Mouse (Mus musculus) hindbrain, embryonic 12.5 days (tissue): ENCODE data around the gene Fntb. TPM values are rescaled to one million over a fixed set of nuclear protein-coding genes. Genes with fewer than 3 reads are reported as not detected.

Experiments used
- ATAC-seq: fragments of 200-750 bp; cut with Nextera tagmentation; 2 replicates; pipeline ENCODE4 v1.8.0; 2017; ENCODE audit warnings: moderate TSS enrichment; ENCODE audit not compliant: low FRiP score
- H3K27ac ChIP-seq: fragments of 300-500 bp; sonication (generic); 2 replicates; pipeline ENCODE4 v1.5.1; 2016; ENCODE audit warnings: mild to moderate bottlenecking
- H3K27me3 ChIP-seq: fragments of 300-500 bp; sonication (generic); 2 replicates; pipeline ENCODE4 v1.6.1; 2016; ENCODE audit warnings: mild to moderate bottlenecking
- H3K36me3 ChIP-seq: fragments of 300-500 bp; sonication (generic); 2 replicates; pipeline ENCODE4 v1.6.1; 2016; ENCODE audit warnings: mild to moderate bottlenecking
- H3K4me1 ChIP-seq: fragments of 300-500 bp; sonication (generic); 2 replicates; pipeline ENCODE4 v1.6.1; 2016
- H3K4me2 ChIP-seq: fragments of 300-500 bp; sonication (generic); replicated peaks from 2 replicates; pipeline ENCODE4 v1.6.1; 2016; ENCODE audit warnings: mild to moderate bottlenecking
- H3K4me3 ChIP-seq: fragments of 300-500 bp; sonication (generic); 2 replicates; pipeline ENCODE4 v1.5.1; 2016; ENCODE audit warnings: mild to moderate bottlenecking
- H3K9ac ChIP-seq: fragments of 300-500 bp; sonication (generic); 2 replicates; pipeline ENCODE4 v1.6.1; 2016; ENCODE audit warnings: mild to moderate bottlenecking, moderate library complexity
- H3K9me3 ChIP-seq: fragments of 300-500 bp; sonication (generic); replicated peaks from 2 replicates; pipeline ENCODE4 v1.6.1; 2016; ENCODE audit warnings: mild to moderate bottlenecking
- WGBS: fragments of 180-500 bp; shearing (Covaris S2); methylation state at CpG from one replicate; pipeline ENCODE4 v1.1.7; 2016; 5-methylcytosine and 5-hydroxymethylcytosine counted together
- polyA plus RNA-seq: library from polyadenylated mRNA; unstranded; fragments of >200 nt; fragmentation: Nextera tagmentation; extraction: Ambion mirVana; gene quantifications from 2 replicates; pipeline ENCODE4 v1.2.1, GENCODE M21; 2016

Fntb gene
- polyA plus RNA-seq, 1 experiment from 2014 or later, result 37.0 TPM

DNA sequence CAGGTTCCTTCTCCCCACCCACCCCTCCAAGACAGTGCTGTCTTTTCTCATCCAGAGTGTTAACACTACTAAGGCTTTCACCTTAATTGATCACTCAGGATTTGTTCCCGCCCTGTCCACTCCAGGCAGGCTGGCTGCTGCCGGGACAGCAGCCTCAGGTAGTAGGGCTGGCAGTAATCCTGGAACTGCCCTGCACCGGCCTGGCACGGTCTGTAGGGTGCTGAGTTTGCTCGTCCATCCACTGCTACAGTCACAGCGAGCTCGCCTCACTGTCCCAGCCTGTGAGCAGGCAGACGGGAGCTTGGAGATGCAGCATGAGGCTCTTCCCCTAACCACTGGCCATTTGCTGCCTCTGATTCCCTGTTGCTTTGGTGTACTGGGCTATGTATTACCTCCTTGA is 155.6 kb downstream of the Fntb start:
- no peak overlapping the region for H3K27ac ChIP-seq
- no peak overlapping the region for H3K9ac ChIP-seq
- WGBS, result 80% methylated on average over 8 of the region's 8 CpGs
- no peak overlapping the region for H3K4me3 ChIP-seq
- no peaks in the 10 kb centered on the region for H3K4me1 ChIP-seq
- no peaks in the 10 kb centered on the region for H3K27me3 ChIP-seq
- H3K36me3 ChIP-seq, result peaks cover 29% of the 10 kb centered on the region
- no peaks in the 10 kb centered on the region for H3K9me3 ChIP-seq
- ATAC-seq, result no peak
- no peak overlapping the region for H3K4me2 ChIP-seq

DNA sequence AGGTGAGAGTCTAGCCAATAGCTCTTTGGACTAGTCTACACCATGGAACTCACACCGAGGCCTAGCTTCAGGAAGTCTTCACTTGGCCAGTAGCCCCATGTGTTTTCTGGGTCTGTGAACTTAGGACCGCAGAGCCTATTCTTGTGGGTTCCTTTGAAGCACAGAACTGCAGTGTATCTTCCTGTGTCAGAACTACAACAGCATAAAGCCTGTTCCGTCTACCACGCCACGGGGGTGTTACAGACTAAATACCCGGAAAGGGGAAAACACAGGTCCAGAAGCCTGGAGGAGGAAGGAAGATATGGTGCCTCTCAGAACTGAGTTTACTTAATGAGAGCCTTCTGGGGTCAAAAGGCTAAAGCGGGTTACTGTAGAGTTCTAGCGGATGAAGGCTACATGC is 157.7 kb downstream of the Fntb start:
- Histone ChIP-seq H3K36me3 (peaks cover 21% of the 10 kb centered on the region), H3K9me3 (no peaks in the 10 kb centered on the region), H3K4me3 (no peak overlapping the region), H3K4me1 (no peaks in the 10 kb centered on the region), H3K4me2 (no peak overlapping the region), H3K9ac (no peak overlapping the region), H3K27ac (no peak overlapping the region), H3K27me3 (no peaks in the 10 kb centered on the region)
- no peak for ATAC-seq
- 96% methylated on average over 8 of the region's 8 CpGs for WGBS

DNA sequence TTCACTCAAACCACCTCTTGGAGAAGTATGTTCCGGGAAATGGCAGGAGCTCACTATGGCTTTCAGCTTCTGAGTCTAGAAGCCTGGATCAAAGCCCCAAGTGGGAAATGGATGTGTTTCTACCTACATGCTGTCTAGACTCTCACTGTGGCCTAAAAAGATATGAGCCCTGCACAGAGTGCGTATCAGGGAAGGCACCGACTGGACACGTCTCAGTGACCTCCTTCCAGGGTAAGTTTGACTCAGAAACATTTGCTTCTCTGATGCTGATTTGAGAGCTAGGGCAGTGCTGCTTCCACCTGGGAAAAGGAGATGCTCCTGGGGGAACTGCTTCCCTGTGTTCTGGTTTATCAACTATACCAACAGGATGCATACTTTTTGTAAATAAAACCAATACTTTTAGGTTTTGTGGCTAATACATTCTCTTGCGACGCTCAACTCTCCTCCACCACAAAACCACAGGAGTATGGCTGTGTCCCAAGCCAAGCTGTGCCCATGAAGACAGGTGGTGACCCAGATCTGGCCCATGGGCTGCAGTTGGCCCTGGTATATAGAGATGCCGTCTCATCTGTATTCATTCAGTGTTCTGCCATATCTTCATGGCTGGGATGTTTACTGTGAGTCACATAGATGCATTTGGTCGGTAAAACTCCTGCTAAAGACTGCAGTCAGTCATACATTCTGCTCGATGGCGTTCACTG is 159.7 kb downstream of the Fntb start:
- H3K4me1 ChIP-seq, result no peaks in the 10 kb centered on the region
- peaks cover 17% of the 10 kb centered on the region for H3K36me3 ChIP-seq
- no peak overlapping the region for H3K4me3 ChIP-seq
- no peak overlapping the region for H3K4me2 ChIP-seq
- no peaks in the 10 kb centered on the region for H3K9me3 ChIP-seq
- ATAC-seq, result no peak
- WGBS, result 91% methylated on average over 10 of the region's 10 CpGs
- no peaks in the 10 kb centered on the region for H3K27me3 ChIP-seq
- H3K9ac ChIP-seq, result no peak overlapping the region
- H3K27ac ChIP-seq, result no peak overlapping the region

DNA sequence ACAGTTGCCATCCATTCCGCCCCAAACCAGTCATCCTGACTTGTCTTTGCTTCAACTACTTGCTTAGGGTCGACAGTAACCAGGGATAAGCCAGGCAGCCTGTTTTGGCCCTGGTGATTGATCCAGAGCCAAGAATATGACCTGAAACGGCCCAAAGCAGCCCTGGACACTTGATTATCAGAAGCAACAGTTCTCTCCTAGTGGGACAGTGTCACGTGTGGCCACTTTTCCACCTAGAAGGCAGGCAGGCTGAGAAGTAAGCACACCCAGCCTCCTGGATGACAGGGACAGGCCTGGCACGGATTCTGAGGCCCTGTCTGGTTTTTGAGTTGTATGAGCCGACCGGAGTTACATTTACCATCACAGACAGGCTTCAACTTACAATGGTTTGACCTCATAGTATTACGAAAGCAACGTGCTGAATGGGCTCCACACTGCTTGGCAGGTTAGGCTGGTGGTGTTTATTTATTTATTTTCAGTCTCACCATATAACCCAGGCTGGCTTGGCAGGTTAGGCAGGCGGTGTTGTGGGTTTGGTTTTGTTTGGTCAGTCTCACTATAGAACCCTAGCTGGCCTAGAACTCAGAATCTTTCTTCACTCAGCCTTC is 161.1 kb downstream of the Fntb start:
- ATAC-seq, result no peak
- Histone ChIP-seq H3K9ac (no peak overlapping the region), H3K9me3 (no peaks in the 10 kb centered on the region), H3K27me3 (no peaks in the 10 kb centered on the region), H3K4me3 (no peak overlapping the region), H3K4me2 (no peak overlapping the region), H3K36me3 (peaks cover 6% of the 10 kb centered on the region; the same call in 1 of the 2 replicates), H3K27ac (no peak overlapping the region), H3K4me1 (no peaks in the 10 kb centered on the region)
- 82% methylated on average over 10 of the region's 10 CpGs for WGBS

DNA sequence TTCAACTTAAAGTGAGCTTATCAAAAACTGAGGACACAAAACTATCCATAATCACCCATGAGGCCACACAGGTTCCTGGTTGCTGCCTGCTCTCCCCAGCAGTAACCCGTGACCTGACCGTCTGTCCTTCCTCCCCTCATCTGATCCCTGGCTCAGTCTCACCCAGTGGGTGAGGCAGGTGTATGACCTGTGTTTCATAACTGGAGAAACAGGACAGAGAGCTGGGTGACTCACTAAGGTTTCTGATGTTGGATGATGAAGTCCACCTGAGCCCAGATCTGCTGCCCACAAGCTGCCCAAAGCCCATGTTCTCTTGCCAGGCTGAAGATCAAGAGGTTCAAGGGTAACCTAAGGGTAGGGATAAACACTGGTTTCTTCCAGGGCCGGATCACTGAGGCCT is 161.6 kb downstream of the Fntb start:
- Histone ChIP-seq H3K4me2 (no peak overlapping the region), H3K4me3 (no peak overlapping the region), H3K27ac (no peak overlapping the region), H3K27me3 (no peaks in the 10 kb centered on the region), H3K9ac (no peak overlapping the region), H3K9me3 (no peaks in the 10 kb centered on the region), H3K36me3 (peaks cover 4% of the 10 kb centered on the region; the same call in 1 of the 2 replicates), H3K4me1 (no peaks in the 10 kb centered on the region)
- 75% methylated on average over 3 of the region's 3 CpGs for WGBS
- ATAC-seq, result no peak

DNA sequence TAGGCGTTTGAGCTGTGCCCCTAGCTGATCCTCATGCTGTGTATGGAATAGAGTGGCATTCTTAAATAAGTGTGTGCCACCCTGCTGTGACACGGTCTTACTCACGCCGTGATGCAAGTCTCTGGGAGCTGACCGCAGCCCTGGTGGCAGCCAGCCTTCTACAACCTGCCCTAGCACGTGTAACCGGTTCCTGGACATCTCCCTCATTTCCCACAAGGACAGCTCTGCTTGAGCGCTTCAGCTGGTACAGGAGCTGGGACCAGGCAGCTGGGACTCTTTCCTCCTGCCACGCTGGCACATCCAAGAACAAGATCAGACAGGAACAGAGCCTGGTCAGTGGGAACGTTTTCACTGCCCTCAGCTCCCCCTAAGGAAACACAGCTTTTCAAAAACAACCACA is 162.2 kb downstream of the Fntb start:
- H3K27me3 ChIP-seq, result no peaks in the 10 kb centered on the region
- no peak for ATAC-seq
- 57% methylated on average over 10 of the region's 10 CpGs for WGBS

DNA sequence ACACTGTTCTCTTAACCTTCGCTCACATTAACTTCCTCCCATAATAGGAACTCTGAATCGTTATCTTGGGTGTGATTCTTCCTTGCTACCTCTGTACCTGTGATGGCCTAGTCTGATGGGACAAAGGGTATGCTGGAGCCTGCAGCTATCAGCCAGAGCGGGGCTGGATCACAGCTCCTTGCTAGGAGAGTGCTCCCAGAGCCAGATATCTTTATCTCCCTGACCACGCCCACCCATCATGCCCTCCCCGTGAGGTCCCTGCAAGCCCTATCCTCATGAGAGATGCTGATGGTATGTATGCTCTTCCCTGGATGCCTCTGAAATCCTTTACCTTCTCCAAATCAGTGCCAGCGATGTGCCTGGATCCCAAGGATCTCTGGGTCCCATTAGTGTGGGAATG is 164.8 kb downstream of the Fntb start:
- Histone ChIP-seq H3K27ac (no peak overlapping the region), H3K4me2 (no peak overlapping the region), H3K9ac (no peak overlapping the region), H3K36me3 (no peaks in the 10 kb centered on the region), H3K4me3 (no peak overlapping the region), H3K4me1 (no peaks in the 10 kb centered on the region), H3K9me3 (no peaks in the 10 kb centered on the region), H3K27me3 (no peaks in the 10 kb centered on the region)
- no peak for ATAC-seq
- 69% methylated on average over 6 of the region's 6 CpGs for WGBS

More for the DNA sequence above, 162.2 kb downstream of the Fntb start:
- Histone ChIP-seq H3K36me3 (peaks cover 4% of the 10 kb centered on the region; the same call in 1 of the 2 replicates), H3K27ac (no peak overlapping the region), H3K4me3 (no peak overlapping the region), H3K4me1 (no peaks in the 10 kb centered on the region), H3K9me3 (no peaks in the 10 kb centered on the region), H3K4me2 (no peak overlapping the region), H3K9ac (no peak overlapping the region)

DNA sequence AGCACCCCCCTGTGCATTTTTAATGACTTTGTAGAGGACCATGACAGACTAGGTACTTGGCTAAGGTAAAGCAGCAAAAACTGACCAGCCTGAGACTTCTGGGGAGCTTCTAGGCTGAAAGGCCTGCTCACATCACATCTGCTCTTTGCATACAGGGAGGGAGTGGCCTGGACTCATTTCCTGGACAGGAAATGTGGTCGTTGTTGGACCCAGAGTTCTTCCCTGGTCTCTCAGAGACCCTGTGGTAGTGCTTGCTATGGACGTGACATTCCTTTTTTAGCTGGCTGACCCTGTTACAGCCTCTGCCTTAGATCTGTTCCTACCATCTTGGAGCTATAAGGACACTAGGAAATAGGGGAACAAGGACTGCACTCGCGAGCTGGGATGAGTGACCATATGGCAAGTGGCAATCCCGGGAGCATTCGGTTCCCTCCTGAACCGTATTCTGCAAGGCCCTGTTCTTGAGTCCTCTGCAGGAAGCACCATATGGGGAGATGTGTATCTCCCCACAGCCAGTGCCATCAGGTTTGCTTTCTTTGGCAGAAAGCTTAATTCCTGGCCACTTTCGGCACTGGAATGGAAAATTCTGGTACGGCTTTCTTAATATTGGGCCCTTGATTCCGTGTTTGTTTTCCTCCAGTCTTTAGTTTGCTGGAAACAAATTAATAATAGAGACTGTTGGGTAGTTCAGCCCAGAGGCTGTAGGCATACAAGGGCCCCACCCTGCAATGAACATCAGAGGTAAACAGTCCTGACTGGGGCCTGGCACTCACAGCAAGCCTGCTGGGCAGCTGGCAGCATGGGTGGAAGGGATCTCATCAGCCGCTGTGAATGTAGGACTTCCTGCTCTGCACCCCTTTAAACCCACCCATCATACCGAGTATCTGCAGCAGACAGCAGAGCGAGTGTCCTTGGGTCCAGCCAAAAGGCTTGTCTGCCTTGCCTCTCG is 166.6 kb downstream of the Fntb start:
- no peaks in the 10 kb centered on the region for H3K27me3 ChIP-seq
- H3K4me3 ChIP-seq, result no peak overlapping the region
- H3K9me3 ChIP-seq, result no peaks in the 10 kb centered on the region
- no peak overlapping the region for H3K27ac ChIP-seq
- H3K4me2 ChIP-seq, result no peak overlapping the region
- no peaks in the 10 kb centered on the region for H3K4me1 ChIP-seq
- no peak overlapping the region for H3K9ac ChIP-seq
- peaks cover 11% of the 10 kb centered on the region for H3K36me3 ChIP-seq
- ATAC-seq, result no peak
- WGBS, result 84% methylated on average over 14 of the region's 14 CpGs

DNA sequence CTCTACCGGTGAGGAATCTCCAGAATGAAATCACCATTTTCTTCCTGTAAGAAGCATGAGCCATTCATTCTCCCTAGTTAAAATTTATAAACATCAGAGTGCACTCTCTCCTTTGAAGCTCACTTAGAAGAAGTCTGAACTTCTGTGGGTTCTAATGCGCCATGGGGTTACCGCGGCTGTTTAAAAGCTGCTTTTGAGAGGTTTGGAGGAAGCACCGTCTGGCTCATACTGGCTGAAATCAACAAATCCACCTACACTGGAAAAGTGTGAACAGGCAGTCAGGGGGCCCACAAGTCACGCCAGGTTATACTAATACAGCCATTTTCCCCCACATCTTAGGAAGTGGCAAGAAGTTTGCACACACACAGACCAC is 167.3 kb downstream of the Fntb start:
- no peak overlapping the region for H3K4me2 ChIP-seq
- H3K9me3 ChIP-seq, result no peaks in the 10 kb centered on the region
- no peak overlapping the region for H3K4me3 ChIP-seq
- H3K27ac ChIP-seq, result no peak overlapping the region
- no peak for ATAC-seq
- 87% methylated on average over 6 of the region's 6 CpGs for WGBS
- no peak overlapping the region for H3K9ac ChIP-seq
- H3K27me3 ChIP-seq, result no peaks in the 10 kb centered on the region
- no peaks in the 10 kb centered on the region for H3K4me1 ChIP-seq
- peaks cover 16% of the 10 kb centered on the region for H3K36me3 ChIP-seq

DNA sequence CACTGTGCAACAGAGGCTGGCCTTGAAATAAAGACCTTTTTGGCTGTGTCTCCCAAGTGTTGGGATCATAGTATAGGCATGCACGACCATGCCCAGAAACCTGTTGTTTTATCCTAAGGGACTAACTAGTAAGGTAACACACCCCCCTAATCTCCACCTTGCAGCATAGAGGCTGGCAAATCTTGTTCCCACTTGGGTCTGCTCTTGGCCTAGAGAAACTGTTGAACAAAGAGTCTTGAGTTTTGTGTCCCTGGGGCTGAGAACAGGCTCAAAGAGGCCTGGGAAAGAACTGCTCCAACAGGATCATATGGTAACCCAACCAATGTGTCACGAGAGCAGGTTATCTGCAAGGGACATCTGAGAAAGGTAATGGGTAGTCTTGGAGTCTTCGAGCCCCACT is 169.0 kb downstream of the Fntb start:
- Histone ChIP-seq H3K4me2 (no peak overlapping the region), H3K4me1 (no peaks in the 10 kb centered on the region), H3K27ac (no peak overlapping the region), H3K36me3 (peaks cover 34% of the 10 kb centered on the region), H3K9me3 (no peaks in the 10 kb centered on the region), H3K4me3 (no peak overlapping the region), H3K9ac (no peak overlapping the region), H3K27me3 (no peaks in the 10 kb centered on the region)
- 93% methylated on average over 3 of the region's 3 CpGs for WGBS
- no peak for ATAC-seq

DNA sequence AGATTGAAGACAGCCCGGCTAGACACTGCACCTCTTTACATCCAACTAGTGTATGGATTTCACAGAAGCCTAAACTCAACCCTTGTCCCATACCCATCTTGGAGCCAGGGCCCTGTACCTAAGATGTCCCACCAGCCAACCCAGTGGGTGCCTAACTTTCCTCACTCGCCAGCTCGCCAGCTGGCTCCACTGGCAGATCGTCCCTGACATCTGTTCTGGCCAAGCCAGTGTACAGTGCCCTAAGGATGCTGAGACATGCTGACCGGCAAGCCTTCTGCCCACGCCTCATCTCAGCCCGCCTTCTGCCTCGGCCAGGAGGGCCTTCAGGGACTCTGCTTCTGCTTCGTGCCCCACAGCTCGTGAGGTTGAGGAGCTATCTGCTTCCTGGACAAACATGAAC is 170.8 kb downstream of the Fntb start:
- H3K4me2 ChIP-seq, result no peak overlapping the region
- H3K27ac ChIP-seq, result no peak overlapping the region
- peaks cover 51% of the 10 kb centered on the region for H3K36me3 ChIP-seq
- no peak overlapping the region for H3K9ac ChIP-seq
- H3K4me3 ChIP-seq, result no peak overlapping the region
- H3K9me3 ChIP-seq, result no peaks in the 10 kb centered on the region
- no peaks in the 10 kb centered on the region for H3K4me1 ChIP-seq
- no peaks in the 10 kb centered on the region for H3K27me3 ChIP-seq
- WGBS, result 93% methylated on average over 10 of the region's 10 CpGs
- no peak for ATAC-seq

DNA sequence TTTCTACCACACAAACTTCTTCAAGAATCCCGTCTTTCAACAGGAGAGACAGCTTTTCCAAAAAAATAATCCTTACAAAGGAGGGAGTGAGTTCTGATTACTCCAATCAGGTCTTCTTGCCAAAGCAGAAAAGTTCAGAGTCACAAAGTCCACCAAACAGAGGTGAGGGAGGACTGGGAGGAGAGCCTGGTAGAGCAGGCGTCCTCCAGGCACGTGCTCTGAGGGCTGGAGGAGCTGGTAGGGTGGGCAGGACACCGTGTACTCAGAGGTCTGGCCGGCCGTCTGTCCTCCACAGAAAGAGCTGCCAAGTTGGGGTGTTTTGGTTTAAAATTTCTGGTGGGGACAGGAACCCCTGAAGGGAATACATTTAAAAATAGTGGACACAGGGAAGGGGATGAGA is 172.6 kb downstream of the Fntb start:
- ATAC-seq, result no peak
- Histone ChIP-seq H3K27me3 (no peaks in the 10 kb centered on the region), H3K4me2 (no peak overlapping the region), H3K27ac (no peak overlapping the region), H3K36me3 (peaks cover 68% of the 10 kb centered on the region), H3K9me3 (no peaks in the 10 kb centered on the region), H3K4me3 (no peak overlapping the region), H3K9ac (no peak overlapping the region), H3K4me1 (no peaks in the 10 kb centered on the region)
- WGBS, result 97% methylated on average over 6 of the region's 6 CpGs
